Mouse (Mus musculus) left cerebral cortex, postnatal 4 days (tissue): Measurements from ENCODE around the gene Btrc. TPM values are rescaled to one million over a fixed set of nuclear protein-coding genes. Genes with fewer than 3 reads are reported as not detected.

ENCODE experiments used
- DNase-seq: peaks from one replicate; pipeline ENCODE4 v3.0.0-alpha.2; 2022
- intact Hi-C: fragments of 180-260 bp; cut with DNase I; formaldehyde crosslinking; loops from one replicate; pipeline ENCODE4 v1.15.1; 2025
- total RNA-seq, 2 experiments: library from RNA; stranded (reverse); gene quantifications; 2 replicates each; pipeline ENCODE4 v1.2.3; 2021

The Btrc gene
- total RNA-seq, 2 experiments from 2014 or later = 74.0 to 80.0 TPM

GRCm38 (mm10) chr19:45554136-45554535, 190.6 kb downstream of the Btrc start:
- intact Hi-C loops = no loop called here
- no peak for DNase-seq

DNA sequence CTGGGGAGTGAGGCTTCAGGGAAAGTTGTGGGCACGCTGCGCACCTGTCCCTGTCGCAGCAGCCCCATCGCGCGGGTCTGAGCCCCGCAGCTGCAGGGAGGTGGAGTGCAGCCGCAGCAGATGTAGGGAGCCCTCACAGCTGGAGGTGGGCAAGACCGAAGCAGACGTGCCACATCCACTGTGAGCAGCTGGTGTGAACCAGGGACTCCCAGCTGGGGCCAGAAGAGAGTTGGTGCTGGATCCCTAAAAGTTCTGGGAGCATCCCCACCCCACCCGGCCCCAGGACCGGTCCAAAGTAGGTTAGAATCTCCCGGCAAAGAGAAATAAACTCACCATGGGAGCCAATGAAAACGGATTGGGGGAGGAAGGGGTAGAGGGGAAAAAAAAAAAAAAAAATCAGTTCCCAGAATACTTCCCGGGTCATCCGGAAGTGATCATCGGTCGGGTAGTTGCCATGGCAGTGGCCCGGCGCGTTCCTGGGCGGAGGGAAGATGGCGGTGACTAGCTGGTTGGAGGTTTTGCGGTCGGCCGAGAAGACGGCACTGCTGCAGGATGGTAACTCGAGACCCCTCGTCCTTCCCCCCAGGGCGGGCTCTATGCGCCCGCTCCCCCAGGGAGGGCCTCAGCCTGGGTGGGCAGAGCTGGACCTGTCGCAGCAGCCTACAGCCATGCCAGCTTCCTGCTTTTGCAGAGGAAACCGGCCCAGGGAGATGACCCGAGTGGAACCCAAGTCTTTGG, 196.8 kb downstream of the Btrc start, which contains the start of the genes Poll and Gm17018:
Poll (minus strand) TSS at position 379 of the 738 bp plus-strand sequence.
Gm17018 (plus strand) TSS at position 463 of the 738 bp plus-strand sequence.
- intact Hi-C loops = no loop called here
- peak; percentile 78 for DNase-seq

- intact Hi-C loops = no loop called here
- DNase-seq = peak; percentile 47
These were observed 202.6 kb downstream of the Btrc start for GRCm38 (mm10) chr19:45565925-45566715.

GRCm38 (mm10) chr19:45567367-45567766, 203.8 kb downstream of the Btrc start:
- no peak for DNase-seq
- intact Hi-C loops = no loop called here

GRCm38 (mm10) chr19:45573033-45573432, 209.5 kb downstream of the Btrc start:
- no peak for DNase-seq
- intact Hi-C loops = no loop called here

- intact Hi-C loops = no loop called here
- DNase-seq = peak; percentile 82
These were observed 210.3 kb downstream of the Btrc start for GRCm38 (mm10) chr19:45573861-45574267.

DNA sequence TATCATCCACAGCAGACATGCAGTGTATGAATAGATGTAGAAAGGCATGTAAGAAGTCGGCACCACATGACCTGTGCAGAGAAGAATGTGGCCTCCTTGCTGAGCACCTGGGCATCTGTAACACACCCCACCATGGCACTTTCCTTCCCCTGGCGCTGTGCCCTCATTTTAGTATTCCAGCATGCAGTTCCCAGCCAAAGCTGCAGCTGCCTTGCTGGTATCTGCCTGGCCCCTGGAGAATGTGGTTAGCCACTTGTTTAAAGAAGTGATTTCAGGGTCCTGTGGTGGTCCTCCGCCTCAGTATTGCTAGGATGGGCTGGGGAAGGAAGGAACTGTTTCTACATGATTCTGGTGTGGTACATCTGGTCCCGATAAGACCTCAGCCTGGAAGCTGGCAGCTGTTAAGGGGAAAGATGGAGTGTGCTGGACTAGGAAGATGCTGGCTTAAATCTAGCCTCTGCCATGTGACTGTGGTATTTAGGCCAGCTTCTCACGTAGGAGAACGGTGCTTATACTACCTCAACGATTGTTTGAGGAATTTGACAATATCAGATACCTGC, 210.9 kb downstream of the Btrc start:
- intact Hi-C loops = no loop called here
- no peak for DNase-seq

DNA sequence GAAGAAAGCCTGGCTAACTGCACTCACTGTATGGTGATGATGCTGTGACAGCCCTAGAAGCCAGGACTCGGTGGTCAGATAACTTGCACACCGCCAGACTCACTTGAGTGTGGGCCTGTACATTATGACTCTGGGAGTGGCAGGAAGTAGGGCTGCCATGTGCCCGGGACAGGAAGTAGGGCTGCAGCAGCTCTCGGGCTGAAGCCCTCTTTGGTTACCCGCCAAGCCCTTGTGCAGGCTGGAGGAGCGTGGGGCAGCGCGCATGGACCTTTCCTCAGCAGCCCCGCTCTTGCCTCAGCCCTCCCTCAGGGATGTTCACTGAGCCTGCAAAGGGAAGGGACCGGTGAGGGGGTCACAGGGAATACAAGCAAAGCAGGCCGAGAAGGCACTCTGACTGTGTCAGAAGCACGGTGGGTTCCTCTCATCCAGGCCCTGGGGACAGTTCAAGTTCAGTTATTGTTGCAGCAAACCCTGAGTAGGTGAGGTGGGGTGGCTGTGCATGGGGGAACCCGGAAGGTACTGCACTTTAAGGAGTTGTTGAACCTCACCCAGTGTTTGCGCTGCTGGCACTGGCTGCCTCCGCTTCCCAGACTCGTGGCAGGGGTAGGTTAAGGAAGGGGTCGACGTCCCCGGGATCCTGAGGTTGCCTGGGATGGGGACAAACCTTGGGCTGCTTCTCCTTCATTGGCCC, 211.6 kb downstream of the Btrc start:
- no peak for DNase-seq
- intact Hi-C loops = loop anchor here (5.0 kb wide), 1 partner anchor 172 kb away; the partner anchor contains the start of gene Npm3

- intact Hi-C loops = loop anchor here (5.0 kb wide), 1 partner anchor 172 kb away; the partner anchor contains the start of gene Npm3
- no peak for DNase-seq
These were observed 212.1 kb downstream of the Btrc start for GRCm38 (mm10) chr19:45575632-45576001.

GRCm38 (mm10) chr19:45577141-45577750, 213.7 kb downstream of the Btrc start:
- intact Hi-C loops = loop anchor here (5.0 kb wide), 1 partner anchor 170 kb away; the partner anchor contains the start of gene Npm3
- DNase-seq = no peak

GRCm38 (mm10) chr19:45578976-45579375, 215.4 kb downstream of the Btrc start:
- intact Hi-C loops = loop anchor here (5.0 kb wide), 1 partner anchor 168 kb away; the partner anchor contains the start of gene Npm3
- peak; percentile 36 for DNase-seq

DNA sequence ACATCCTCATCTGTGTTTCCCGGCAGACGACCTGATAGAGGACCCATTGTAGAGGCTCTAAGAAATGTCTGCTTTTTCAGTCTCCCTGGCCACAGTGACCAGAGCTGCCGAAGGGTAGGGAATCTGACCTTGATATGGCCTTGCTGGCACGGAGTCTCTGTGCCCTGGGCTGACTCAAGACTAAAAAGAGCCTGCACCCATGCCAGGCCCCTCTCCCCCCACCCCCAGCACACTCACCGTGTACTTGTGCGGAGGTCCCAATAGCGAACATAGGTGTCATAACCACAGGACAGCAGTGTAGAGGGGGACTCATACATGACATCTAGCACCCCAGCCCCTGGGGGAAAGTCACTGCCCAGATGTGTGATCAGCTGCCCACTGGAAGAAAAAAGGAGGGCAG, 215.9 kb downstream of the Btrc start:
- no peak for DNase-seq
- intact Hi-C loops = loop anchor here (5.0 kb wide), 1 partner anchor 168 kb away; the partner anchor contains the start of gene Npm3

Other genes with a start within 250 kb of the Btrc start
- not detected for gene Tlx1, start 213.1 kb upstream of the Btrc start, total RNA-seq
- not detected for gene Lbx1, start 127.9 kb upstream of the Btrc start, total RNA-seq
- 1 to 10 TPM; 5.5 to 6.6 TPM for gene Poll, start 196.8 kb downstream of the Btrc start, total RNA-seq
- gene Gm17018, start 196.9 kb downstream of the Btrc start, total RNA-seq = 10 to 100 TPM; 34.9 to 41.2 TPM